Mouse (Mus musculus) retina, embryonic 14.5 days (tissue): ENCODE results near the gene Dgat2l6.

Experiments used
- DNase-seq: peaks from one replicate; pipeline ENCODE4 v3.0.0-alpha.2; 2015; ENCODE audit warnings: low spot score

Gene Dgat2l6

GRCm38 (mm10) chrX:100524471-100524870 is at the start of gene Dgat2l6:
Gene Dgat2l6, plus strand, starts transcription at chrX:100524838.
- DNase-seq, result no peak

- no peak for DNase-seq
Observed at GRCm38 (mm10) chrX:100475569-100476223, 48.9 kb upstream of the Dgat2l6 start.

GRCm38 (mm10) chrX:100480317-100480716 is 44.3 kb upstream of the Dgat2l6 start:
- DNase-seq, result peak; percentile 73

- DNase-seq, result no peak
Observed at GRCm38 (mm10) chrX:100493500-100494067, 31.1 kb upstream of the Dgat2l6 start.

GRCm38 (mm10) chrX:100494068-100494978 is 30.3 kb upstream of the Dgat2l6 start, which contains the start of gene Igbp1:
Gene Igbp1, plus strand, starts transcription at chrX:100494291.
- DNase-seq, result peak; percentile 89

GRCm38 (mm10) chrX:100504175-100504851 is 20.3 kb upstream of the Dgat2l6 start:
- DNase-seq, result no peak

GRCm38 (mm10) chrX:100508164-100508563 is 16.5 kb upstream of the Dgat2l6 start:
- DNase-seq, result no peak

GRCm38 (mm10) chrX:100509921-100510320 is 14.7 kb upstream of the Dgat2l6 start:
- no peak for DNase-seq

- DNase-seq, result no peak
Observed at GRCm38 (mm10) chrX:100516683-100517082, 8.0 kb upstream of the Dgat2l6 start.

GRCm38 (mm10) chrX:100517626-100518025 is 7.0 kb upstream of the Dgat2l6 start:
- DNase-seq, result no peak

GRCm38 (mm10) chrX:100518532-100518931 is 6.1 kb upstream of the Dgat2l6 start:
- DNase-seq, result no peak

- DNase-seq, result no peak
Observed at GRCm38 (mm10) chrX:100556026-100556425, 31.4 kb downstream of the Dgat2l6 start.

- DNase-seq, result no peak
Observed at GRCm38 (mm10) chrX:100565696-100566095, 41.1 kb downstream of the Dgat2l6 start.

GRCm38 (mm10) chrX:100571951-100572350 is 47.3 kb downstream of the Dgat2l6 start, which contains the start of gene Awat1:
Gene Awat1, plus strand, starts transcription at chrX:100572251.
- no peak for DNase-seq

- DNase-seq, result no peak
Observed at GRCm38 (mm10) chrX:100594791-100595190, 70.2 kb downstream of the Dgat2l6 start, which contains the start of gene P2ry4. Gene P2ry4, minus strand, starts transcription at chrX:100594869.
